Mouse (Mus musculus): Measurements from ENCODE around the gene Rab7b.

The Rab7b gene

DNA sequence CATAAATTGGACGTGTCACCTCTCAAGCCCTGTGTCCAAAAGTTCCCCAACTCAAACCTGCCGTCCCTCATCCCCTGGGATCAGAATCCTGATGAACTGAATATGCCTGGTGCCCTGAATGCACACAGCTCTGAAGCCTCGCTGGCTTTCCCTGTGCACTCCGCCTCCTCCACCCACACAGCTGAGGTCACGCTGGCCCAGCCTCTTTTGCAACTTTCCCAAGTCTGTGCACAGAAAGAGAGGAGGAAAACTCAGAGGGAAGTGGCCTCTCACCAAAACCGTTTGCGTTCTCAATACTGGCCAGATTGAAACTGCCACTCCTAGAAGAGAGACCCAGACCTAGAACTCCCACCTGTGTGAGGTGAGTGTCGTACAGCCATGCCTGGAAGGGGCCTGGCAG lies at the start of gene Rab7b:
Rab7b (plus strand) TSS at position 221 of the 400 bp plus-strand sequence.
- no peak for DNase-seq (ENCODE audit: low spot score)

DNA sequence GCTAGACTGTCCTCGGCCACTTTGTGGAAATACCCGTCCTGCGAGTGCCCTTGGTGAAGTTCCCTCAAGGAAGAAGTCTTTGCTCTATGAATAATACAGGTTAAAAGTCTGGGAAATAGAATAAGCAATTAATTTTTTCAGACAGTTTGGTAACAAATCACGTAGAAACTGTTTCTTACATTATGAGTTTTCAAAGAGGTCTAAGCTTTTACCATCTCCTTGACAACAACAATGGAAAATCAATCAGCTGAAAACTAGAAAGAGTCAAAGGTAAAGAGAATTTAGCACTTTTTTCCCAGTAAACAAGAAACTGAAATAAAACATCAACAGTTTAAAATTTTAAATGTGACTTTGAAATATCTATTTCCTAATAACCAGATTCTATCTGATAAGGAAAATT lies 48.4 kb upstream of the Rab7b start:
- DNase-seq (ENCODE audit: low spot score) = no peak

DNA sequence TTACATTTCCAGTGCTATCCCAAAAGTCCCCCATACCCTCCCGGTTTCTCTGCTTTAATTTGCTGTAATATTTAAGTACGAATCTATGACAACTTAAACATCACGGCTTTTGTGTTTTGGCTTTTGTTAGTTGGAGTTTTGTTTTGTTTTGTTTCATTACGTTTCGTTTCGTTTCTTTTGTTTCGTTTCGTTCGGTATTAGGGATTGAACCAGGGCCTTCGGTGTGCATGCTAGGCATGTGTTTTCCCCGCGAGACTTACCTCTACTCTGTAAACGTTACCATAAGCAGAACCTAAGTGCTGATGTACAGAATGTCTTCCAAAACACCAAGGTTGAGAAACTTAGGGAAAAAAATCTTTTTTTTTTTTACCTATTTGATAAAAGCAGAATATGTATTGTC lies 46.9 kb upstream of the Rab7b start:
- DNase-seq (ENCODE audit: low spot score) = no peak

DNA sequence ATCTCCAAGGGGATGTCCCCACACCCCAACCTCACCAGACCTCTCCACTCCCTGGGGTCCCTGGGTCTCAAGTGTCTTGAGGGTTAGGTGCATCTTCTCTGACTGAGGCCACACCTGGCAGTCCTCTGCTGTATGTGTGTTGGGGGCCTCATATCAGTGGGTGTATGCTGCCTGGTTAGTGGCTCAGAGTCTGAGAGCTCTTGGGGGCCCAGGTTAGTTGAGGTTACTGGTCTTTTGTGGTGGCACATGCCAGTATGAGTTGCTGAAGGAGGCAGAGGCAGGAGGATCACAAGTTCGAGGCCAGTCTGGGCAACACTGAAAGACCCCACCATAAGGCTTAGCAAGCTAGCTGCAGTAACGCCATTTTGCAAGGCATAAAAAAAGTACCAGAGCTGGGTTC lies 46.2 kb upstream of the Rab7b start:
- DNase-seq (ENCODE audit: low spot score) = no peak

DNA sequence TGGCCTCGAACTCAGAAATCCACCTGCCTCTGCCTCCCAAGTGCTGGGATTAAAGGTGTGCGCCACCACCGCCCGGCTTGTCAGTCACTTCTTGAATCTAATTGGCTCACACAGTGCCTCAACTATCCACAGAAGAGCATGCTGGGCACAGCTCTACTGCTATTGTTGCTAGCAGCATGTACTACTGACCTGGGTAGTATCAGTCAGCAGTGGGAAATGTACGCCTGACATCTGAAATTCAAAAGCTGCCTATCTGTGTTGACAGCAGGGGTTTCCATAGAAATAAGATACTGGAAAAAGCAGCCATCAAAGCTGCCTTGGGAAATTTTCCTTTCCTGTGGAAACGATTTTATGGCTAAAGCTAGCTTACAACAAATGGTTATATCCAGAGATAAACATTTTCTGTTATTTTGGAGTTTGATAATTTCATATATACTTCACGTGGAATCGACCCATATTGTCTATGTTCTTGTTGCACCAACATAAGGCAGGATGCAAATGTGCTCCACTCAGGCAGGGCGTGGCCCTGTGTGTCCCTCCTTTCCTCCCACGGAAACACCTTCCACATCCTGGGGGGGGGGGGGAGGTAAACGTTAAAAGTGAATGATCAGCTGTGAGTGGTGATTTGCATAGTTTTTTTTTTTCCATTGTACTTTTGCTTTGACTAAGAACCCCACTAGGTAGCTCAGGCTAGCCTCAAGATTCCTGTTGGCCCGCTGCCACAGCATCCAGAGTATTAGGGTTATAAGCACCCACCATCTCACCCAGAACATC lies 35.6 kb upstream of the Rab7b start:
- no peak for DNase-seq (ENCODE audit: low spot score)

DNA sequence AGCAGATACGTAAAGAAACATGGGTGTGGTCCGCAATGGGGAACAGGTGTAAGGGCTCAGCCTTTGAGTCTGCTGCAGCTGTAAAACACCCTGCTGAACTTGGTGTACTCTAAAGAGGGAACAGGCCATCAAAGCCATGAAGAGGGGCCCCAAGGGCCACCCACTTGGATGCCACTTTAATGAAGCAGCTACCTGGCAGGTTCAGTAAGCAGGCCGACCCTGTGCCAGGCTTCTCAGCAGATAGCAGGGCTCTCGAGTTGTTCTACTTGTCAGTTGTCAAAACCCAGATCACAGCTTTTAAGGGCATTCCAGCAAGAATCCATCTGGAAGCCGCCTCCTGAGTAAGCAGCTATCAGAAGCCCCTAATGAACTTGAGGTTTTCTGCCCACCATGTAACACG lies 32.9 kb upstream of the Rab7b start:
- no peak for DNase-seq (ENCODE audit: low spot score)

DNA sequence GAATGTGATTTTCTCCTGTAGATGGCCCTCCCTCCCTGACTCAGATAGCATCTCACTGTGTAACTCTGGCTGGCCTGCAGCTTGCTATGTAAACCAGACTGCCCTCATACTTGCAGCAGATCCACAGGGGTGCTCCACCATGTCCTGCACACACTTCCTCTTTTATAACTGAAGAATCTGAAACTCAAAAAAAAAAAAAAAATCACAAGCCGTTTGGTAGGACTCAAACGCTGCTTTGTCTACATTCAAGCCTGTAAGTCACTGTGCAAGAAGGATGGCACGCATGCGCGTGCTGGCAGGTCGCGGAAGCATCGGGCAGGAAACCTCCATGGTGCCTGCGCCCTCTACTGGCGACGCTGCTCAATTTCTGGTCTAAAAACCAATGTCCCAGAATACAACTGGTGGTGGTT lies 30.5 kb upstream of the Rab7b start:
- DNase-seq (ENCODE audit: low spot score) = peak; percentile 82

DNA sequence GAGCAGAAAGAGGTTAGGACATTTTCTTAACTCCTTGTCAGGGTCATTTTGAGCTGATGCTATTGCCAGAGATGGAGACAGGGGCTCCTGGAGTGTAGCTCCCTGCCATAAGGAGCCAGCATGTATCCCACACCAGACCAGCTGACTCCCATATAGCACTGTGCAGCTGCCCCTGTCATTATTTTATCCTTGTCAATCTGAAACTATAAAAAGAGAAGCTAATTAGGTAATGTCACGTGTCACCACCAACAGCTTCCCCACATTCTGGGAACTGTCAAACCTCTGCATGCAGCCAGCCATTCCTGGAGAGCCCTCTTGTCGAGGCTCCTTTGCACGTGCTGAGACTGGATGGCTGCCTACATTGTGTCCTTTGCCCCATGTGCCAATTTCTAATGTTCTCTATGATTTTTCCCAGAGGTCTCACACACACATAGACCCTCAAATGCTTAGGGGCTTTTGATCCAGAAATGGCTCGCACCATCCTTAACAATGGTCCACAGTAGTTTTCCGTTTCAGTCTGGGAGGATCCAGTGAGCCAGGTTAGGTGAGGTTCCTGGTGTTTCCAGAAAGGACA lies 28.9 kb upstream of the Rab7b start:
- DNase-seq (ENCODE audit: low spot score) = no peak

DNA sequence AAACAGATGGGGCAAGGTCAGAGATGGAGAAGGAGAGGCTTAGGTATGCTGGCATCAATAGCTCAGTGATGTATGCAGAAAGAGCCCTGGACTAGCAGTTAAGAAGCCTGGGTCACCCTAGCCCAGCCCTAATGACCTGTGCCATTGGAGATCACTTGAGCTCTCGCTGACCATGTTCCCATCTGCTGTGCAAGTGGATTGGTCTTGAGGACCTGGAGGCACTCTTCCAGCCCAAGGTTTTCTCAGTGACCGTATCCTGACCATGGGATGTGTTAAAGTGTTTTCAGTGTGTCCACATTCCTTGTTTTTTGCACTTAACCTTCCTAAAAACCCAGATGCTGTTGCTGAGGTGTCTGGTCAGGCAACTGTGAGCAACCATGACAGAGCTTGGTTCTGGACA lies 28.2 kb upstream of the Rab7b start:
- no peak for DNase-seq (ENCODE audit: low spot score)

DNA sequence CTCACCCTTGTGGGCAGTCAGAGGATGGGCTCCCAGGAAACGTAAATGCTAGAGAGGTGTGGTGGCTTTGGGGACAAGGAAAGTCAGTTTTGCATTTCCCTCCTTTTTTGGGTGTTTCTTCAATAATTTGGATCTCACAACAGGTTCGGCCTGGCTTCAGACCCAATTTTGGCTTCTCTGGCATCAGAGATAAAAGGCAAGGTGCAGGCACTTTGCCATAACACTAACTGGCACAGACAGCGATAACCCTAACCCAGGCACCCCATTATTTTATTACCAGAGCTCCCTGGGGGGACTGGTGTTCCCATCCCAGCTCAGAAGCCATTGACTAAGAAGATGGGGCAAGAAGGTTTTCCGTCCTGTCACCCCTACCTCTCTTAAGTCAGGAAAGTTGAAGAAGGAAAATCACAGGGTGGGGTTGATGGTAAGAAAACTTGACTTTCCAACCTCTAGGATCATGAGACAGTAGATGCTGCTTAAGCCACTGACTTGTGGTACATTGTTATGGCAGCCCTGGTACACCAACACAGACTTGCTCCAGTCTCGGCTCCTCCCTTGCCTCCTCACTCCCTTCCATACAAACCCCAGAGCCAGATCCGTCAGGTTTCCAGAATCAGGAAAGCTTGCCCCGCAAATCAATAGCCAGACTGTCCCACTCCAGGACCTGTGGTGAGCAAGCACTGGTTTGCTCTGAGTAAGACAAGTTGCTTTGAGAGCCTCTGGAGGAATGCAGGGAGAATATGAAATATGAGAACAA lies 27.6 kb upstream of the Rab7b start:
- no peak for DNase-seq (ENCODE audit: low spot score)

DNA sequence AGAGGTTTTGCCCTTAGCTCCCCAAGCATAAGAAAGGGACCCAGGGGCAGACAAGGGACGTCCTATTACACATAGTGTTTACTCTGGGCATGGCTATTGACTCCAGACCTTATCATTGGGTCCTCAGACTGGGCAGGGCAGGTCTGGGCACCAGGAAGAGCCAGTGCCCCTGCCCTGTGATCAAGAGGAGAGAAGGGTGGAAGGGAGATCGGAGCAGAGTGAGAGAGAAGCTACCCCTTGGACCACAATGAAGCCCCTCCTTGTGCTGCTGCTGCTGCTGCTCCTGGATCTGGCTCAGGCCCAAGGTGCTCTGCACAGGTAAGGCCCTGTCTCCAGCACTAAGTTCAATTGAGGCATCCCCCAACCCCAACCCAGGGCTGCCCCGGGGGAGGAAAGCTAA lies 26.7 kb upstream of the Rab7b start:
- no peak for DNase-seq (ENCODE audit: low spot score)

DNA sequence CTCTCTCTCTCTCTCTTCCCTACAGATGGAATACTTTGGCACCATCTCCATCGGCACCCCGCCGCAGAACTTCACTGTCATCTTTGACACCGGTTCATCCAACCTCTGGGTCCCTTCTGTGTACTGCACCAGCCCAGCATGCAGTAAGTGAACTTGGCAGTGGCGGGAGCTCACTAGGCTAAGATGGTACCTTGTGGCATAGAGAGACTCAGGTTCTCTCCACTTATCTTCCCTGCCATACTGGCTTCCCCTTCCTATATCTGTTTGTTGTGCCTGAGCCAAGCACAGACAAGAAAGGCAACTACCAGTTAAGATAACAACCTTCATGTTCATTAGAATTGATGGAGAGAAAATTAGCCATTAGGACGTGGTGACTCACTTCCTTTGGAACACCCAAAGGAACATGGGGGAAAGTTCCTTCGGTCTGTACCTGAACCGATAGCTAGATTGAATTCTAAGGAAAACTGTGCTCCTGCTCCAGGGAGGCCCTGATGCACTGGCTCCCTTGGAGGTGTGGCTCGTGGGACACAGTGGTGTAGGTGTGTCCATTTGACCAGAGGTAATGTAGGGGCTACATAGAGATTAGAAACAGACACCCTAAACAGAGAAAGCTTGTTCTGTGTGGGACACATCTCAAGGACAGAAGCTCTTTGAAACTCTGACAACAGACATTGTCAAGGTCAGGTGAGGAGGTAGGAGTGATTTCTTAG lies 25.1 kb upstream of the Rab7b start:
- DNase-seq (ENCODE audit: low spot score) = no peak

DNA sequence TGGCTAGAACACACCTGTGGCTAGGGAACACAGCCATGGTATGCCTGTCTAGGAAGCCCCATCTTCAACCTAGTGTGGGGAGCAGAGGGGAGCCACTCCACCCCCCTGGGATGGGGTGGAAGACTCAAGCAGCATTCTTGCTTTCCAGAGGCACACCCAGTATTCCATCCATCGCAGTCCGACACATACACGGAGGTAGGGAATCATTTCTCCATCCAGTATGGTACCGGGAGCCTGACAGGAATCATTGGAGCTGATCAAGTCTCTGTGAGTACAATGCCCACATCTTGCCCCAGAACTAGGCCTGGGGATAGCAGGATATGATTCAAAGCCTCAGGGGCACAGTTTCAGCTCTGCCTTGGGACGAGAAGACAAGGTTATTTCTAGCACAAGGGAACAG lies 24.4 kb upstream of the Rab7b start:
- no peak for DNase-seq (ENCODE audit: low spot score)

DNA sequence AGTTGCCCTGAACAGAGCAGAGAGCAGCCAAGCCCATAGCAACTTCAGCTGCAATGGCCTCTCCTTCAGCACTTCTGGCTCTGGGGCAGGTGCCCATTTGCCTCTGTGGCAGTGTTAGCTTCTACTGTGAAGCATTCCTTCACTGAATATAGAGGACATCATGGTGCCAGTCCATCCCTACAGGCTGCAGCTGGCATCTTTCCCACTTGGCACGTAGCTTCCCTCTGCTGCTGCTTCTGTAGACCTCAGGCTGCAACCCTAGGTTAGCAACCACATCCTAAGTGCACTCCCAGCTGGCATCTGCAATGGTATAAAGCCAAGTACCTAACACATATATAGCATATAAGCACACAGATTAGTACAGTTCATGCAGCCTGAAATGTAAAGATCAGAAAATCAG lies 22.6 kb upstream of the Rab7b start:
- DNase-seq (ENCODE audit: low spot score) = no peak

DNA sequence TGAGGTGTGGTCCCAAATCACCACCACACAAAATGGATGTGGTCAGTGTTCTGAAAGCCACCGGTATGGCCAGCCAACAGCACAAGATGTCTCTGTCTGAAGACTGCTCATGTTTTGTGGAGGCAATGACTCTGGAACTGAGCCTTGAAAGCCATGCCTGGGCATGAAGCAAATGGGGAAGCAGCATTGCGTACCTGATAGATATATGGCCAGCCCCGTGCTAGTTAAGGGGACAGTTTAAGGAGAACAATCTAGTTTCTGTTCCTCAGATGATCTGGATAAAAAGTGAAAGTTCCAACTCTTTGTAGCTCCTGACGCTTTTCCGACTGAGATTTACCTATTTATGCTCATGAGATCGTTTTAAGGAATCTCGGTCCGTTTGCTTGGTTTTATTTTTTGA lies 17.4 kb upstream of the Rab7b start:
- no peak for DNase-seq (ENCODE audit: low spot score)

DNA sequence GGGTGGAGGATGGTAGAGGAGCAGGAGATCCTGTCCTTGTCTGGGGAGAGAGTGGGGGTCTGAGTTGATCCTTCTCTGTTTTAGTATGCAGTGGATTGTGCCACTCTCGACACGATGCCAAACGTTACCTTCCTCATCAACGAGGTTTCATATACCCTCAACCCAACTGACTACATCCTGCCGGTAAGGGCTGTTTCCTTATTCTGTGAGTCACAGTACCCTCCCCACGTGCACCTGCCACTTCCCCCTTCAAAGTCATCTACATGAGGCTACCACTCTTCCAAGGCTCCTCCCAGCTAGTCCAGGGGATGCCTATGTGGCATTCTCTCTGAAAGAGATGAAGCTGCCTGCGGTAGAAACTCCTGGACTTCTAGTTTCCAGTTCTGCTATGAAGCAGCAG lies 16.1 kb upstream of the Rab7b start:
- no peak for DNase-seq (ENCODE audit: low spot score)

DNA sequence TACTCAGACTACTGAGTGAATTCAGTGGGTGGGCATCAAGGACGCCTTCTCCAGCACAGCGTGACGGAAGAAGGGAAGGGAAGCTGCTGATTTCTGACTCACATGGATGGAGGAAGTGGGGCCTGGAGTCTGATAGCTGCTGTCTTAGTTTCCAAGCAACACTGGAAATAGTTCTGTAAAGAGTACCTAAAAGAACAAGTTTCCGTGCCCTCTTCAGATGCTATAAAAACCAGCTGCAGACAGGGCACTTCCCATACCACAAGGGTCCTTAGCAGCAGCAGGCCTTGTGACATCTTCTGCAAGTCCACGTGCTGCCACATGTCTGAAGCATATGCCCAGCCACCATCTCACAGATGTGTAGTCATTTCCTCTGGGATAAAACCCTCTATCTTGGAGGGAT lies 8.9 kb upstream of the Rab7b start:
- no peak for DNase-seq (ENCODE audit: low spot score)

DNA sequence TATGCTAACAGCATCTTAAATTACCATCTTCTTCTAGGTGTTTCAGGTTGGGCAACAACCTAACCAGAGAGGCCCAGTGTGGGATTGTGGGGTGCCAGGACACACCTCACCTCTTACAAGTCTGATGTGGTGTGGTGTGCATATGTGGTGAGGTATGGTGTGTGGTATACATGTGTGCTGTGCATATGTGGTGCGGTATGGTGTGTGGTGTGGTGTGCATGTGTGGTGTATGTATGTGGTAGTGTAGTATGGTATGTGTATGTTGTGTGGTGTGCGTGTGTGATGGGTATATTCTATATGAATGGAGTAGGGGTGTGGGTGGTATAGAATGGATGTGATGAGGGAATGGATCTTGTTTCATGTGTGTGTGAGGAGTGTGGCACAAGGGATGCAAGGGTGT lies 756 bp upstream of the Rab7b start:
- no peak for DNase-seq (ENCODE audit: low spot score)

DNA sequence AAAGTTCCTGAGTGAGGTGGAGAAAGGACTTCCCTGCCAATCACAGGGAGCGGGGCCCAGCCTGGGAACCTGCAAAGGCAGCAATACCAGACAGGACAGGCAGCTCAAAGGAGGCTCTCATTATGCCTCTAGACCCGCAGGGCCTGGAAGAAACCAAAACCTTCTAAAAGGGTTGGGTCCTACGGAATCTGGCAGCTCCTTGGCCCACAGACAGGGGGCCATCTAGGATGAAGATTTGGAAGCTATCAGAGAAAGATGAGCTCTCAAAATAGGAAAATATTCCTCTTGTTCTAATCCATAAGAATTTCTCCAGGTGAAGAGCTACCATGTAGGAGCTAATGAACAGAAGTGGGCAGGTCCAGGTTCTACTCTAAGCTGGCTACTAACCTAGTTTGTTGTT lies 521 bp downstream of the Rab7b start:
- no peak for DNase-seq (ENCODE audit: low spot score)

DNA sequence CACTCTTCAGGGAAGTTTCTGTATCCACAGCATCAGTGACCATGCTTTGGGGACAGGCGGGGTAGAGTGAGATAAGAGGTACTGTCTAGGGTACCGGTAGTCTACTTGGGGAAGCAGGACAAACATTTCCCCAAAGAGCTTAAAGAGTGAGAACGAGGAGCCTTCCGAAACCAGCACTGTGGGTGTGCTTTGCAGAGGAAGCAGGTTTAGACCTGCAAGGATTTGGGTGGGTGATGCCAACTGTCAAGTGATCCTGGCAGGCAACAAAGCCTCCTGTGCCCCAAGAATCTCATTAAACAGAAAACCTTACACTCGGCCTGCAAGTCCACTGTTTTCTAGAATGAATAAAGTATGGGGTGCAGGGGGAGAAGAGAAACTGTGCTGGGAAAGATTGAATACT lies 1.4 kb downstream of the Rab7b start:
- DNase-seq (ENCODE audit: low spot score) = no peak

DNA sequence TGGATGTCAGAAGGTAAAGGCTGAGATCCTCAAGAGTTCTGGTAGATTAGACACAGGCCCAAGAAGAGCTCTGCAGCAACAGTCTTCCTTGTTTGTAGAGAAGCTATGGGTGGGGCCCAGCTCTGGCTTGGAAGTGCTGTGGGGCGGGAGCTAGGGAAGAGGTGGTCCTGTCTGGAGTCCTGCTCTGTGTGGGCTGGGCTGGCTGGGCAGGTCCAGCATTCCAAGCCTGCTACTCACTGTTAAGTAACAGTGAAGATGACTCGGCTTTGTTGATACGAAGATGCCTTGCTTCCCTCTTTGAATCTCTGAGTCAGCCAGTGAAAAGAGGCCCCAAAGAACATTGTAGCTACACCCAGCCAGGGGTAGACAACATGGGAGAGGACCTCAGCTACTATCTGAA lies 1.9 kb downstream of the Rab7b start:
- DNase-seq (ENCODE audit: low spot score) = no peak

DNA sequence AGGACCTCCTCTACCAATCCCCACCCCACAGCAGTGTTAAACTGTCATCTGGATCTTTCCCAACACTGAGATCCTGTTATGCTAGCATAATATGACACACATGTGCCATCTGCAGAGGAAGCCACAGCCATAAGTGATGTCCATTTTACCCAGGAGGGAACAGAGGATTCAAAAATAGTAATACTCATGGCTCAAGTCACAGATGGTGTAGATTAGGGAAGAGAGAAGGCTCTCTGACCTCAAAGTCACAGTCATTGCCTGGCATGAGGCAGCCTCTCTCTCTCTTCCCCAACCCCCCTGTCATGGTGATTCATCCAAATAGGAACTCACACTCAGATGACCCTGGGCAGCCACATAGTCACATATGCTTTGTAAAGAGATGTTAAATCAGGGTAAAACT lies 2.9 kb downstream of the Rab7b start:
- DNase-seq (ENCODE audit: low spot score) = no peak

DNA sequence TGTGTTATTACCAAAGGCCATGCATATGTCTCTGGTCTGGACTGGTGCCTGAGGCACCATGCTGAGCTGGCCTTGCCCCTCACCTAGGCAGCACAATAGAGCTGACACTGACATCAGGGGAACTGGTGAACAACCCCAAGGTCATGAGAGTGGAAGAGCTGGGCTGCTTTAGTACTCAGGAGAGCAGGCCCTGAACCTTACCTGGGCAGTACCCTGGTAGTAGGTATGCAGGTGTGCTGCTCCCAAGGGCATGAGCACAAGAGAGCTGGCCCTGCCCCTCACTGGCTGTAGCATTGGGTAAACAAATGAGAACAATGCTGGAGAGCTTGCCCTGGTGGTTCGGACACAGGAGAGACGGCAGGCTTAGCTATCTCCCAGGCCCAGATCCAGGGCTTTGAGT lies 6.8 kb downstream of the Rab7b start:
- DNase-seq (ENCODE audit: low spot score) = no peak

All from MN1 (cell line).